Mouse (Mus musculus): ENCODE data around the gene Nkx6-2. TPM values are rescaled to one million over a fixed set of nuclear protein-coding genes. Genes with fewer than 3 reads are reported as not detected.

Gene Nkx6-2
- polyA plus RNA-seq, 1 experiment from 2014 or later: 8.4 TPM

- no peaks in the 10 kb centered on the region for H3K9me3 ChIP-seq (ENCODE audit: control insufficient read depth, low read length)
- 76% methylated on average over 21 of the region's 21 CpGs for WGBS
- no peak for ATAC-seq (ENCODE audit: low FRiP score, low TSS enrichment)
- DNase-seq (ENCODE audit: low spot score): no peak
- no peak overlapping the region for H3K4me3 ChIP-seq (ENCODE audit: low read depth, low read length)
- TF ChIP-seq CTCF (IDR thresholded peaks at IDR 0.05; ENCODE audit: low read depth) (no peak), EP300 (optimal IDR thresholded peaks at IDR 0.05) (no peak)
- no peak overlapping the region for H3K4me2 ChIP-seq (replicated peaks; ENCODE audit: low read depth)
- peaks cover 23% of the 10 kb centered on the region; the same call in 1 of the 2 replicates for H3K27me3 ChIP-seq (ENCODE audit: control insufficient read depth, insufficient read depth, low read length)
- H3K27ac ChIP-seq (replicated peaks): no peak overlapping the region
- H3K4me1 ChIP-seq (replicated peaks; ENCODE audit: control insufficient read depth, insufficient read depth): 0 out of 2 replicates have a peak, but pooled peaks cover 2% of the 10 kb centered on the region
- H3K9ac ChIP-seq (ENCODE audit: low read length): no peak overlapping the region
- H3K36me3 ChIP-seq (ENCODE audit: control insufficient read depth, insufficient read depth, low read length): peaks cover 9% of the 10 kb centered on the region
Observed at GRCm38 (mm10) chr7:139579261-139579905, 3.2 kb downstream of the Nkx6-2 start.

- no peaks in the 10 kb centered on the region for H3K9me3 ChIP-seq (ENCODE audit: control insufficient read depth, low read length)
- H3K9ac ChIP-seq (ENCODE audit: low read length): no peak overlapping the region
- H3K36me3 ChIP-seq (ENCODE audit: control insufficient read depth, insufficient read depth, low read length): peaks cover 11% of the 10 kb centered on the region
- TF ChIP-seq EP300 (optimal IDR thresholded peaks at IDR 0.05): no peak
- peaks cover 4% of the 10 kb centered on the region; the same call in 1 of the 2 replicates for H3K27me3 ChIP-seq (ENCODE audit: control insufficient read depth, insufficient read depth, low read length)
- no peaks in the 10 kb centered on the region for H3K4me1 ChIP-seq (replicated peaks; ENCODE audit: control insufficient read depth, insufficient read depth)
- H3K27ac ChIP-seq (replicated peaks): no peak overlapping the region
- DNase-seq (ENCODE audit: low spot score) (no peak), ATAC-seq (ENCODE audit: low FRiP score, low TSS enrichment) (no peak)
- H3K4me3 ChIP-seq (ENCODE audit: low read depth, low read length): no peak overlapping the region
- WGBS: 66% methylated on average over 16 of the region's 16 CpGs
- no peak overlapping the region for H3K4me2 ChIP-seq (replicated peaks; ENCODE audit: low read depth)
Observed at GRCm38 (mm10) chr7:139576064-139576686, 6.4 kb downstream of the Nkx6-2 start.

- Histone ChIP-seq H3K27ac (replicated peaks) (no peak overlapping the region; the same call in 1 of the 2 replicates), H3K36me3 (ENCODE audit: control insufficient read depth, insufficient read depth, low read length) (peaks cover 10% of the 10 kb centered on the region), H3K9me3 (ENCODE audit: control insufficient read depth, low read length) (no peaks in the 10 kb centered on the region), H3K27me3 (ENCODE audit: control insufficient read depth, insufficient read depth, low read length) (no peaks in the 10 kb centered on the region), H3K4me2 (replicated peaks; ENCODE audit: low read depth) (no peak overlapping the region), H3K4me1 (replicated peaks; ENCODE audit: control insufficient read depth, insufficient read depth) (no peaks in the 10 kb centered on the region), H3K4me3 (ENCODE audit: low read depth, low read length) (no peak overlapping the region), H3K9ac (ENCODE audit: low read length) (no peak overlapping the region)
- ATAC-seq (ENCODE audit: low FRiP score, low TSS enrichment) (peak; percentile 92), DNase-seq (ENCODE audit: low spot score) (peak; percentile 73)
- no peak for TF ChIP-seq EP300 (optimal IDR thresholded peaks at IDR 0.05)
- TF ChIP-seq CTCF (IDR thresholded peaks at IDR 0.05; ENCODE audit: low read depth): no peak
- WGBS: 66% methylated on average over 3 of the region's 3 CpGs
Observed at GRCm38 (mm10) chr7:139572665-139573064, 9.9 kb downstream of the Nkx6-2 start.

GRCm38 (mm10) chr7:139570788-139571187 is 11.8 kb downstream of the Nkx6-2 start:
- Histone ChIP-seq H3K27ac (replicated peaks) (no peak overlapping the region), H3K9ac (ENCODE audit: low read length) (no peak overlapping the region), H3K4me1 (replicated peaks; ENCODE audit: control insufficient read depth, insufficient read depth) (no peaks in the 10 kb centered on the region), H3K36me3 (ENCODE audit: control insufficient read depth, insufficient read depth, low read length) (peaks cover 15% of the 10 kb centered on the region), H3K4me2 (replicated peaks; ENCODE audit: low read depth) (no peak overlapping the region), H3K4me3 (ENCODE audit: low read depth, low read length) (no peak overlapping the region), H3K9me3 (ENCODE audit: control insufficient read depth, low read length) (no peaks in the 10 kb centered on the region), H3K27me3 (ENCODE audit: control insufficient read depth, insufficient read depth, low read length) (no peaks in the 10 kb centered on the region; the same call in 1 of the 2 replicates)
- ATAC-seq (ENCODE audit: low FRiP score, low TSS enrichment) (no peak), DNase-seq (ENCODE audit: low spot score) (no peak)
- TF ChIP-seq EP300 (optimal IDR thresholded peaks at IDR 0.05) (no peak), CTCF (IDR thresholded peaks at IDR 0.05; ENCODE audit: low read depth) (no peak)
- 99% methylated on average over 5 of the region's 5 CpGs for WGBS

GRCm38 (mm10) chr7:139566533-139566932 is 16.1 kb downstream of the Nkx6-2 start:
- Histone ChIP-seq H3K27ac (replicated peaks) (no peak overlapping the region), H3K36me3 (ENCODE audit: control insufficient read depth, insufficient read depth, low read length) (peaks cover 14% of the 10 kb centered on the region), H3K4me1 (replicated peaks; ENCODE audit: control insufficient read depth, insufficient read depth) (no peaks in the 10 kb centered on the region), H3K27me3 (ENCODE audit: control insufficient read depth, insufficient read depth, low read length) (no peaks in the 10 kb centered on the region; the same call in 1 of the 2 replicates), H3K9me3 (ENCODE audit: control insufficient read depth, low read length) (no peaks in the 10 kb centered on the region), H3K4me3 (ENCODE audit: low read depth, low read length) (no peak overlapping the region), H3K9ac (ENCODE audit: low read length) (no peak overlapping the region), H3K4me2 (replicated peaks; ENCODE audit: low read depth) (no peak overlapping the region)
- TF ChIP-seq CTCF (IDR thresholded peaks at IDR 0.05; ENCODE audit: low read depth) (no peak), EP300 (optimal IDR thresholded peaks at IDR 0.05) (no peak)
- 59% methylated on average over 8 of the region's 8 CpGs for WGBS
- DNase-seq (ENCODE audit: low spot score) (no peak), ATAC-seq (ENCODE audit: low FRiP score, low TSS enrichment) (peak; percentile 34; the same call in 1 of the 2 replicates)

GRCm38 (mm10) chr7:139565998-139566397 is 16.6 kb downstream of the Nkx6-2 start:
- no peaks in the 10 kb centered on the region for H3K4me1 ChIP-seq (replicated peaks; ENCODE audit: control insufficient read depth, insufficient read depth)
- H3K36me3 ChIP-seq (ENCODE audit: control insufficient read depth, insufficient read depth, low read length): peaks cover 14% of the 10 kb centered on the region
- no peak overlapping the region for H3K4me3 ChIP-seq (ENCODE audit: low read depth, low read length)
- H3K9me3 ChIP-seq (ENCODE audit: control insufficient read depth, low read length): no peaks in the 10 kb centered on the region
- DNase-seq (ENCODE audit: low spot score) (no peak), ATAC-seq (ENCODE audit: low FRiP score, low TSS enrichment) (no peak)
- H3K9ac ChIP-seq (ENCODE audit: low read length): no peak overlapping the region
- 72% methylated on average over 6 of the region's 6 CpGs for WGBS
- TF ChIP-seq EP300 (optimal IDR thresholded peaks at IDR 0.05) (no peak), CTCF (IDR thresholded peaks at IDR 0.05; ENCODE audit: low read depth) (no peak)
- no peak overlapping the region for H3K27ac ChIP-seq (replicated peaks)
- no peaks in the 10 kb centered on the region; the same call in 1 of the 2 replicates for H3K27me3 ChIP-seq (ENCODE audit: control insufficient read depth, insufficient read depth, low read length)
- H3K4me2 ChIP-seq (replicated peaks; ENCODE audit: low read depth): no peak overlapping the region
